ENCODE assay signal across 16 mouse cellular contexts in the genomic region with DNA sequence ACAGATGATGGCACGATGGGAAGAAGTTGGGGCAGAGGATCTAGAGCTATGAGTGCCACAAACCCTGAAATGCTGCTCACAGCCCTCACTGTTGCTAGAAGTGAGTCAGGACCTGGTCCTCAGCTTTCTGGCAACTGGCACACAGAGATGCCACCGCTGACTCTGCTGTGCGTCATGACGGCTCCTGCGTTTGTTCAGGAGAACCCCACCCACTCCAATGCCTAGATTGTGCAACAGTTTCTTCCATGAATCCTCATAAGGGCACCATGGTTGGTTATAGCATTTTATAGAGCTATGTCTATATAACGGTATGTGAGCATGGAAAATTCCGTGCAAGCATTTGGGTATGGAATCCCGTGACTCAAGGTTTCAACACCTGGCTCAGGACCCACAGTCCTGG.
"Had no signal": no experiment of that assay in that cellular context is flagged by ENCODE, and none has a peak within 500 bp of the region (broad histone marks: within the 10 kb centered on the region; RNA-seq: fewer than 3 reads in every experiment).

No protein-coding gene starts in this region.

- H3K4me2 ChIP-seq: neural tube, embryonic 13.5 days; neural tube, embryonic 15.5 days; stomach, embryonic 15.5 days had no signal

- DNase-seq: retina, postnatal 1 day; right cerebral cortex, adult 18-20 months; right cerebral cortex, postnatal 14 days; right cerebral cortex, postnatal 25 days; right cerebral cortex, postnatal 4 days; spleen, adult 18-20 months; thymus, adult 18-20 months; thymus, adult 2 months; thymus, postnatal 14 days; thymus, postnatal 25 days; thymus, postnatal 36 days; thymus, postnatal 4 days had no signal

- H3K4me3 ChIP-seq: neural tube, embryonic 13.5 days; neural tube, embryonic 15.5 days; stomach, embryonic 15.5 days had no signal

- H3K36me3 ChIP-seq: neural tube, embryonic 13.5 days; neural tube, embryonic 15.5 days; stomach, embryonic 15.5 days had no signal

- H3K27ac ChIP-seq: neural tube, embryonic 13.5 days; neural tube, embryonic 15.5 days; stomach, embryonic 15.5 days; stomach, postnatal 0 days had no signal
